Mouse (Mus musculus): ENCODE measurements around the gene Serpinb3b. TPM values are rescaled to one million over a fixed set of nuclear protein-coding genes. Genes with fewer than 3 reads are reported as not detected.
"Not testable (repeated sequence)": the region's sequence is repeated elsewhere in the genome, so short reads cannot be mapped to it uniquely, and the experiment has no call there.

The Serpinb3b gene
- polyA plus RNA-seq (2015; fragmentation: Nextera tagmentation; extraction: Ambion mirVana), result not detected in 2 replicates

DNA sequence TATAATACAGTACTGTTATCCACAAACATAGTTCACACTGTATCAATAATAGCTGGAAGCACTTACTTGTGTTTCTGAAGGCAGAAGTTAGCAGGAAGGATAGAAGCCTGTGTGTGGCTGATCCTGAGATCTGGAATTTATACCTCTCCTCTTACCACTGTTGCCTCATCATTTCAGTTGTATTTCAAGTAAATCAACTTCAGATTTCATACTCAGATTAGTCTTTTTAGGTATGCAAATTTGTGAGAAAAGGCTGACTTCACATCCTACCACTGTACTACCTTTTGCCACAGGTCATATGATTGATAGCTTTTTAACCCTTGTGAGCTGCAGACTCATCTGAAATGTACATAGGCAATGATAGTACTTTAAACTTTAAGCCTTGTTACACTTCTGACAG lies at the start of gene Serpinb3b, which contains the start of gene Serpinb3c:
Serpinb3b (minus strand) TSS at position 101 of the 400 bp plus-strand sequence.
Serpinb3c (minus strand) TSS at position 111 of the 400 bp plus-strand sequence.
- not testable (repeated sequence) for H3K4me1 ChIP-seq (ENCODE audit: insufficient read depth, low read depth, low read length); H3K27ac ChIP-seq (ENCODE audit: low read length); H3K4me2 ChIP-seq (replicated peaks; ENCODE audit: low read depth, low read length); H3K9me3 ChIP-seq (ENCODE audit: low read length); H3K9ac ChIP-seq (replicated peaks; ENCODE audit: low read depth); DNase-seq (ENCODE audit: low spot score); H3K27me3 ChIP-seq (replicated peaks; ENCODE audit: insufficient read depth, low read length); H3K36me3 ChIP-seq (ENCODE audit: insufficient read depth, low read length); ATAC-seq; H3K4me3 ChIP-seq (ENCODE audit: low read depth, low read length)

DNA sequence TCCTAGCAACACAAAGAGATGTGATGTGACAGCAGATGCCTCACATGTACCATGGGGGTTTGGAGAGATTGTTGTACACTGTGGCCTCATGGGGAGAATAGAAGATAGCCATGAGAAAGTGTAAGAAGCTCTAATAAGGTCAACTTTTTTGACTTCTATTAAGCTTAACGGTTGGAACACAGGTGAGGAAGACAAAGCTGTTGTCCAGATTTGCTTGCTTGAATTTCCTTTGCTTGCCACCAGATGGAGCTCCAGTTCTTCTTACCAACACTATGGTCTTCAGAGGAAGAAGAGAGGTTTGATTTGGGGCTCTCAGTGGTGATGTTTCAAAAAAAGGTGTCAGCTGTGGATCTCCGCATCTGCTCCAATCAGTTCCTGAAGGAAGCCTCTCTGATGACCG lies 35.0 kb downstream of the Serpinb3b start:
- H3K4me3 ChIP-seq (ENCODE audit: low read depth, low read length); DNase-seq (ENCODE audit: low spot score); H3K9ac ChIP-seq (replicated peaks; ENCODE audit: low read depth); H3K4me1 ChIP-seq (ENCODE audit: insufficient read depth, low read depth, low read length); H3K36me3 ChIP-seq (ENCODE audit: insufficient read depth, low read length); H3K27me3 ChIP-seq (replicated peaks; ENCODE audit: insufficient read depth, low read length); H3K27ac ChIP-seq (ENCODE audit: low read length); H3K4me2 ChIP-seq (replicated peaks; ENCODE audit: low read depth, low read length); ATAC-seq; H3K9me3 ChIP-seq (ENCODE audit: low read length): not testable (repeated sequence)
- TF ChIP-seq CTCF (IDR thresholded peaks at IDR 0.05), result peak; percentile 57
- 26% methylated on average over 3 of the region's 3 CpGs for WGBS

DNA sequence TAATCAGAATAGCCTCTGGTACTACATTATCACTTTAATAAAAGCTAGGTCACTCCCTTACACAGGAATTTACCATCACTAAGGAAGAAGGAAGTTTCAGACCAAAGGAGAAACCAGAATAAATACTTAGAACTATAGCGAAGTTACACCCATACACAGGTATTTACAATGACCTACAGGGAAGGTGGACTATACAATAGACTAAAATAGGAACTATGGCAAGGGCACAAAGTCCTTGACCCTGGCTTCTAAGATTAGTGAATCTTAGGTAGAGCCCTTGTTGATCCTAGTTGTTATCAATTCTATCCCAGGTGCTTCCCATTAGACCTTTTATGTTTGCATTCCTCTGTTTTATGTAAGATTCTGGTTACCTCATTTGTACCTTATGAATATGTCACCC lies 60.9 kb downstream of the Serpinb3b start:
- not testable (repeated sequence) for H3K36me3 ChIP-seq (ENCODE audit: insufficient read depth, low read length); H3K27me3 ChIP-seq (replicated peaks; ENCODE audit: insufficient read depth, low read length); H3K27ac ChIP-seq (ENCODE audit: low read length); H3K4me2 ChIP-seq (replicated peaks; ENCODE audit: low read depth, low read length); H3K4me3 ChIP-seq (ENCODE audit: low read depth, low read length); H3K9ac ChIP-seq (replicated peaks; ENCODE audit: low read depth); H3K4me1 ChIP-seq (ENCODE audit: insufficient read depth, low read depth, low read length); H3K9me3 ChIP-seq (ENCODE audit: low read length); DNase-seq (ENCODE audit: low spot score); ATAC-seq
- WGBS, result 69% methylated on average over 1 of the region's 1 CpGs

DNA sequence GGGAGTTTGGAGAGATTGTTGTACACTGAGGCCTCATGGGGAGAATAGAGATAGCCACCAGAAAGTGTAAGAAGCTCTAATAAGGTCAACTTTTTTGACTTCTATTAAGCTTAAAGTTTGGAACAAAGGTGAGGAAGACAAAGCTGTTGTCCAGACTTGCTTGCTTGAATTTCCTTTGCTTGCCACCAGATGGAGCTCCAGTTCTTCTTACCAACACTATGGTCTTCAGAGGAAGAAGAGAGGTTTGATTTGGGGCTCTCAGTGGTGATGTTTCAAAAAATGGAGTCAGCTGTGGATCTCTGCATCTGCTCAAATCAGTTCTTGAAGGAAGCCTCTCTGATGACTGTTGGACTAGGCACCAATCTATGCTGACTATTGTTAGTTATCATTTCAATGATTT lies 150.7 kb downstream of the Serpinb3b start:
- not testable (repeated sequence) for H3K9ac ChIP-seq (replicated peaks; ENCODE audit: low read depth); H3K27me3 ChIP-seq (replicated peaks; ENCODE audit: insufficient read depth, low read length); H3K36me3 ChIP-seq (ENCODE audit: insufficient read depth, low read length); ATAC-seq; H3K9me3 ChIP-seq (ENCODE audit: low read length); DNase-seq (ENCODE audit: low spot score); H3K4me1 ChIP-seq (ENCODE audit: insufficient read depth, low read depth, low read length); H3K4me3 ChIP-seq (ENCODE audit: low read depth, low read length); H3K4me2 ChIP-seq (replicated peaks; ENCODE audit: low read depth, low read length); H3K27ac ChIP-seq (ENCODE audit: low read length)
- TF ChIP-seq CTCF (IDR thresholded peaks at IDR 0.05), result peak; percentile 28

Other genes starting within 250 kb of the Serpinb3b start
- gene Serpinb3a, start 226.1 kb downstream of the Serpinb3b start, polyA plus RNA-seq (2015; fragmentation: Nextera tagmentation; extraction: Ambion mirVana), result not detected in 2 replicates
- gene Serpinb3d, start 194.9 kb downstream of the Serpinb3b start, polyA plus RNA-seq (2015; fragmentation: Nextera tagmentation; extraction: Ambion mirVana), result not detected in 2 replicates
- gene Serpinb3c, start within 50 bp of the Serpinb3b start, polyA plus RNA-seq (2015; fragmentation: Nextera tagmentation; extraction: Ambion mirVana), result not detected in 2 replicates
- 0.11 and 0.12 TPM in 2 replicates for gene Serpinb11, start 82.8 kb upstream of the Serpinb3b start, polyA plus RNA-seq (2015; fragmentation: Nextera tagmentation; extraction: Ambion mirVana)
- gene Serpinb7, start 121.3 kb upstream of the Serpinb3b start, polyA plus RNA-seq (2015; fragmentation: Nextera tagmentation; extraction: Ambion mirVana), result not detected in 2 replicates
- 0.60 and 0.76 TPM in 2 replicates for gene Serpinb2, start 233.1 kb upstream of the Serpinb3b start, polyA plus RNA-seq (2015; fragmentation: Nextera tagmentation; extraction: Ambion mirVana)

Data from lung, postnatal 0 days (tissue).